Mouse (Mus musculus) naive thymus-derived CD4-positive, alpha-beta T cell, adult 2 months (primary cell): Measurements from ENCODE around the gene Insig2.
A peak's percentile ranks its signal among the peaks of the same experiment; 100 is the strongest.

Source experiments
- DNase-seq: peaks from one replicate; pipeline ENCODE4 v3.0.0-alpha.2; 2011; ENCODE audit warnings: low read depth

The Insig2 gene

DNA sequence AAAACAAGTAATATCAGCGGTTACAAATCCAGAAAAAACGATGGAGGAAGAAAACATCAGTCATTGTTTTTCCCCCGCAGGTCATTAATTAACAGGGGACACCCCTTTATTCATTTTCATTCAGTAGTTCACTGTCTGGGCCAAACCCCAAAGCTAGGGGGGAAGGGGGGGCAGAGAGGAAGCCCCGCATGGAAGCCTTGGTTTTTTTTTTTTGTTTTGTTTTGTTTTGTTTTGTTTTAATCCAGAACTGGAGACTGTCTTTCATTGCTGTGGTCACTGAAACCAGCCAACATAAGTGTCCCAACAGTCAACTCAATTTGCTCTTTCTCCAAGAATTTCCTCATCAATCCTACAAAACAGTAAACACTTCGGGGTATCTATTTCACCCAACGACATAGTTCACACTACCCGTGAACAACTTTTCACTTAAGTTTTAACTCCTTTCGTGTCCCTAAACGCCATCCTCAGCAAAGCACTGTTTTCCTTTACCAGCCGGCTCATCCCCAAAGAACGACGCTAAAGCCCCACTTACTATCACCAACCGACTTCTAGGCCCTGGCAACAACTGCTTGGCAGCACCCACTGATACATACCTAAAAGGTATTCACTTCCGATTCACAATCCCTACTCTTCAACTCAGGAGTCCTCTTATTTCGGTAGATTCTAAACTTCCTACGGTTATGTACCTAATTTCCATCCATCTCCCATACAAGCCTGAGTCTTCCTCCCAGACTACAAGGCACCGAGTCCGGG lies 5.6 kb downstream of the Insig2 start:
- DNase-seq = peak; percentile 61

DNA sequence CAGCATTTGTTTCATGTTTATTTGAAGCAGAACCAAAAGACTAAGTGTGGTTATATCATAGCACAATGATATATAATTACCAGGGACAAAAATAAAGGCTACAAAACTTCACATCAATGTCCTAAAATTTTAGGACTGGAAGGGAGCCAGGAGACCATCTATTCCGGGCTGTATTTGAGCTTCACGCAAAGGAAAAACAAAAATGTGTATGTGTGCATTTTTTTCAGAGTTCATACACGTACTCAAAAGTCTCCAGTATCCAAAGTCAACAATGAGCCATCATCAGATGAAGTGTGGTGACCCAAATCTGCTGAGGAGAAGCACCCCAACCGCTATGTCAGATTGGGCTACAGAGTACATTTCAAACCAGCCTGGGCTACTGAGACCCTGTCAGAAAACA lies 8.9 kb downstream of the Insig2 start:
- no peak for DNase-seq

DNA sequence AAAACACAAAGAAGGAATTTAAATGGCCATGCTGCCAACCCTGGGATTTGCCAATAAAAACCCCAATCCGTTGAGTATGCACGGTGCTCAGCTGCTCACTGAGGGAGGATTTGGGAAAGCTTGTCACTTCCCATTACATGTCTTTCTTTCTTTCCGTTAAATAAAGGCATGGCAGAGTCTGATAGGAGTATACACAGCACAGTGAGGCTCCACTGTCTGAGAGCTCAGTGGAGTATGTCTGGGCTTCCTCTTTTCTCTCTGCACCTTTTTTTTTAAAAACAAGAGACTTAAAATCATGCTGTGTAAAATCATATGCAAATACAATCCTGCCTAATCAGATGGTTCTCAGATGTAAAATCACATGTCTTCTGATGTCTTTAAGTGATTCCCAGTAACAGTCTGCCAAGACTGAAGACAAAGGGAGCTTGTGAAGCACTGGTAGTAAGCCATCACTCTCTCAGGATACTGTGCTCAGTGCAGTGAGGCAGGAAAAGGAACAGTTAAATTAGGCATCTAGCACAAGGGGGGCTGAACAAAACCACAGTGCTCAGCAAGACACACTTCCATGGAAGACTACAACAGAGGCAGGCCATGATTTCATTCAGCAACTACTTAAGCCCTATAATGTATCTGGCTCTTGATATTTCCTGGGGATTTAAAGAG lies 17.5 kb downstream of the Insig2 start:
- DNase-seq = no peak

GRCm38 (mm10) chr1:121313181-121313580 lies 19.2 kb downstream of the Insig2 start:
- DNase-seq = no peak

DNA sequence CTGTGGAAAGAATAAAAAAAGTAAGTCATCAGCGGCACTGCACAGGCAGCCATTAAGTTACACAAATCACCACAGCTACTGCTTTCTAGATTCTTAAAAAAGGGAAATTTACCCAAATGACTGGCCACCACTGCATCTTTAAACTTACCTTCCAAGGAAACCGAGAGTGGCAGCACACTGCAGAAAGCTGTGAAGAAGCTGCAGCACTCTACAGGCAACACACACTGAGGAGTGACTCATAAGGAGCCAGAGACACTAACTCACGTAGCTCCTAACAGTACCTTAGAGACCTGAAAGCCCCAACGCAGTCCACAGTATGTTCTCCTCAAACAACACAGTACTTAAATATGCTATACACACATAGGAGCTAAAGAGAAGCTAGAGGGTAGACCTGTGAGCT lies 20.1 kb downstream of the Insig2 start:
- DNase-seq = no peak

- DNase-seq = no peak
Measured at GRCm38 (mm10) chr1:121296717-121297255, 35.6 kb downstream of the Insig2 start.

DNA sequence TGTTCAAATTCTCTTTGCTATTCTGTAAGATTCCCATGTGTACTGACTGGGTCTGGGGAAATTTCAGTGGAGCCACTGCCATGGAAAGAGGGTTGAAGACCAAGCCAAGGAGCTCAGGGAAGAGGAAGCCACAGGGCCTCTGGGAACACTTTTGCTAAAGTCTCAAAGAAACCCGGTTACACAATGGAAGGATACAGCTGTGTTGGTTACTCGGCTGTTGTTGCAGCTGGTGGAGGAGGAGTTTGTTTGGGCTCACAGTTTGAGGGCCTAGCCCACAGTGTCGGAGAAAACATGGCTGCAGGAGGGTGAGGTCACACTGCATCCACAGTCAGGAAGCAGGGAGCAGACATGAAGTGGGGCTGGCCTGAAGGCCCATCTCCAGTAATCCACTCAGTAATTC lies 38.8 kb downstream of the Insig2 start:
- DNase-seq = no peak

DNA sequence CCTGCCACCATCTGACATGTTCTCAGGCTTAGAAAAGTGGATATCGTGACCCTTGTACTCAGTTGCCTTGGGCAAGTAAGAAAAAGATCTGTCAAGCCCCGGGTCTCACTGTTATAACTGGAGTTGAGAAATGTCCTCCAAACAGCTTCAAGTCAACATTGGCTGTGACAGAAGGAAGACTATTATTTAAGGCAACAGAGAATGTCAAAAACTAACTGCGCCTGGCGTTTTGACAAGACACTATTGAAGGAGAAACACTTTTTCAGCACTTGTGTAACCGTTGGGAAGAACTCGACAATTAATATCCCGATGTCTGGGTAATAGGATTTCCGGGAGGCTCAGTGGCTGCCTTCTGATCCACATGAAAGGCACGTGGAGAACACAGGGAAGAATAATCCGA lies 41.5 kb downstream of the Insig2 start:
- DNase-seq = no peak

DNA sequence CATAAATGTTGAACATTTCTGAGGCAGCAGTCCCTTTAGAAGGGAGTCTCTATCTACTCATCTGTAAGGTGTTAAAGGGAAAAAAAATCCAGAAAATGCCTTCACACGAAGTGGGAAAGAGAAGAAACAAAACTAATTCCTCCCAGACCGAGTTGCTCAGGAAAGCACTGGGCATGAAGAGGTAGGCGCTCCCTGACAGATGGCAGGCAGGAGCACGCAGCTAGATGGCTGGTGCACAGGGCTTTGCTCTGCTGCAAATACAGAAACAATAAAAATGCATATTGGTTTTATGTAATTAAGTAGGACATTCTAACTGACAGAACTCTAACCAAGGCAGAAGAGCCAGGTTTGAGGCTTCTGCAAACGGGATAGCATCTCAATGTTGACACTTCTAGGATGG lies 42.0 kb downstream of the Insig2 start:
- DNase-seq = no peak

DNA sequence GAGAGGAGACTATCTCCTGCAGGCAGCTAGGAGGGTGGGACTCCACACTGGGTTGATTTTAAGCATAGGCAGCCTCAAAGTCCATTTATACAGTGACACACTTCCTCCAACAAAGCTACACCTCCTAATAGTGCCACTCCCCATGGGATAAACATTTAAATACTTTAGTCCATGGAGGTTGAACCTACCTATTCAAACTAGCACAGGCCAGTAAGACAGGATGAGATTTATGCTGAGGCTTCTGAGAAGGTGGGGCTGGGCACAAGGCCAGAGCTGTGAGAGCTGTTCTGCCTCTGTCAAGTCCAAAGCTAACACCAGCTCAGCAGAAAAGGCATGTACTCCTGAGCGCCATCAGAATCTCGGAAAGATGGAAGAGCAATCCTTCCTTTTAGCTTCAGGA lies 48.2 kb downstream of the Insig2 start:
- DNase-seq = no peak

DNA sequence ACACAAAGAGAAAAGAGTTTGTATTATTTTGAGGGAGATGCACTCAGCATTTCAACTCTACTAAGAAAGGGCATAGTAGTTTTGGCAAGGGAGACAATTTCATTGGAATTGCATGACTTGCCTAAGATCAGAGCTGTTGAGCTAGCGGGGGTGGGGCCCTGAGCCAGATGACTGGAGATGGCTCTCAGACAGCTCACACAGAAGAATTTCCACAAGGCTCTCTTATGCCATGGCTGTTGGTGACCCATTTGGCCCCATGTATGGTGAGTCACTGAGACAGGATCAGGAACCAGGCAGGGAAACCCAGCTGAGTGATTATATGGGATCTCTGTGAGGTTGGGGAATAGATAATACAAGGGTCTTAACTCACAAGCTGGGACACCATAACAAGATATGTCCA lies 51.9 kb downstream of the Insig2 start:
- no peak for DNase-seq

DNA sequence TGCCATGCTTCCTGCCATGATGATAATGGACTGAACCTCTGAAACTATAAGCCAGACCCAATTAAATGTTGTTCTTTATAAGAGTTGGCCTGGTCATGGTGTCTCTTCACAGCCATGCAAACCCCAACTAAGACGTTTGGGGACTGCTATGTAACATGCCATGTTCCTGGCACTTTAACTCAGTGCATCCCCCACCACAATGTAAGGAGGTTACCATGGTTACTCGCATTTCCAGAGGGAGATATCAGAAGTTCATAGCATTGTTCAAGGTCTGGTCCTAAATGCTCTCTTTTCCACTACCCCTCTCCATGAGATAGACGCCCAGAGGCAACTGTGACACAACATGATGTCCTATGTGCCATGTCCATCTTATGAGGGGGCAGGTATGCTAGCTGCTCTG lies 54.0 kb downstream of the Insig2 start:
- no peak for DNase-seq

GRCm38 (mm10) chr1:121277466-121277865 lies 54.9 kb downstream of the Insig2 start:
- DNase-seq = no peak

DNA sequence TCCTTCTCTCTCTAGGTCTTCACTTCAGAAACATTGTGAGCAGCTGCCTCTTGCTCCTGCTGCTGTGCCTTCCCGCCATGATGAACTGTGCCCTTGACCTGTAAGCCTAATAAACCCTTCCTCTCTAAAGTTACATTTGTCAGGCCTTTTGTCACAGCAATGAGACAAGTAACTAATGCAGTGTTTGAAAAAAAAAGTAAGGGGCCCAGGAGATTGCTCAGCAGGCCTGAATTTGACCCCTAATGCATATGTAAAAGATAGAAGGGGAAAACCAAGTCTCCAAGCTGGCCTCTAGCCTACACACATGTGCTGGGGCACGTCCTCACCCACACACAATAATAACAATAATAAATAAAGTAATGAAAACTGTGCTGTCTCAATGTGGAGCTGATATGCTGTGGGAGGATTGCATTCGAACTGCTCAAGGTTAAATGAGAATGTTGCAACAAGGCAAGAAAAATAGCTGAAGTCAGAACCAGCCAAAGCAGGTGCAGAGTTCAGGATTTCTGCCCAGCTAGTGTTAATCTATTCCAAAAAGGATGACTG lies 56.4 kb downstream of the Insig2 start:
- DNase-seq = no peak

DNA sequence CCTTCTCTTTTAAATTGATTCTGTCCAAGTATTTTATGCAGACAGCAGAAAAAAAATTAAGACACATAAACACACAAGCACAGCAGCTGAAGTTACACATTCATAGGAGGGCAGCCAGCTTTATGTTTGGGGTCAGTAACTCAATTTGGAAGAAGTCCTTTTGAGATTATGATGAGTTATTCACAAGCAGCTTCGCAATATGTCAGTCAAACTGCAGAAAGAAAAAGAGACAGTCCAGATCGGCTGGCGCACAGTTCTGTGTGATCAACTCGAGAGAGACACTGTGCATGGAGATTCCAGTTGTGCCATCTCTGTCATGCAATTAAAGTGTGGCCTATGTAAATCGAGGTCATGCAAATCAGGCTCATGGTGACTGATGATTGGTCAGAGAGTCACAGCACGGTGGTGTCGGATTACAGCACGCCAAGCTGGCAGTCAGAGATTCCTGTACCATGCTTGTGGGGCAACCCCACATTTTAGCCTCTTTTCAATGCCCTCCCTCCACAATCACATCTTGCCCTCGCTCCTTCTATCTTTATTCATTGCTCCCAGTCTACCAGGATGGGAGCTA lies 72.1 kb downstream of the Insig2 start:
- DNase-seq = no peak
